Mouse (Mus musculus): ENCODE measurements at regions not wholly inside any gene's neighbourhood (a gene's known extent, or its start where the extent isn't known, plus 50 kb on each side); places are given as distances from the start of the nearest gene placed in this dataset.

DNA sequence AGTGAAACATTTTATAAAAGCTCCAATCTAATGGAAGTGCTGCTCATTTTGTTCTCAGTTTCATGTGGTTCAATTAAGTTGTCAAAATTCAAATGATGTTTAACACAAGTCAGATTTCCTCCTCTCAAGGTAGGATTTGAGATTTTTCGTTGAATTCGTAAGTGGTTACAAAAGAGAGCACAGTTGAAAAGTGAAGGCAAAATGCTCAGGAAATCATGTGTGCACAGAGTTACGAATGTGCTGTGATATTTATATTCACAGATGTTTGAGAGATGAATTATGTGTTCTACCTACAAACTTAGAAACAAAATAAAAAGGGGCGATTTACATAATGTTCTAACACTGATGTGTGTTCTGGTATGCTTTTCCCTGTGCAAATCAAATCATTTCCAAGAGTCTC lies 433.1 kb downstream of the Arl4a start:
- TF ChIP-seq CTCF (IDR thresholded peaks at IDR 0.05; ENCODE audit: low read depth) (no peak), EP300 (IDR thresholded peaks at IDR 0.05; ENCODE audit: low read depth) (no peak)

Measured in heart, postnatal 0 days (tissue).